Mouse (Mus musculus): ENCODE measurements around the gene 0610040J01Rik. TPM values are rescaled to one million over a fixed set of nuclear protein-coding genes. Genes with fewer than 3 reads are reported as not detected.

The 0610040J01Rik gene
- polyA plus RNA-seq, 1 experiment from 2014 or later, result 5.7 TPM

DNA sequence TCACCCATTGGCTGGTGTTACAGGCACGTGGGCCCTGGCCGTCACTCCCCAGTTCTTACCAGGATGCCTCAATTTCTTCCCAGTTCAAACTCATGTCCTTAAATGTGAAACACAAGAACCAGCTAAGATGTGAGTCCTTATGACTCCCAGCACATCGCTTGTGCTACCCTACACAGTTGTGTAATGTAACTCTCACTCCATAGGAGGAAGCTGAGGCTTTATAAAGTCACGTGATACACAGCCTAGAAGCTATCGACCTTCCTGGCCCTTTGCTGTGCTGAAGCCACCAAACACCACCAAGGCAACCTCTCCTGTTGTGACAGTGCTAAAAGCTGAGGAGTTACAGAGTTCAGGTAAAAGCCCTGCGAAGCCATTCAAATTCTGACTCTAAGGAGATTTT, 123.4 kb downstream of the 0610040J01Rik start:
- no peak overlapping the region for H3K27ac ChIP-seq (replicated peaks)
- no peak overlapping the region for H3K9ac ChIP-seq
- no peaks in the 10 kb centered on the region for H3K9me3 ChIP-seq (replicated peaks)
- peaks cover 11% of the 10 kb centered on the region; the same call in 1 of the 2 replicates for H3K36me3 ChIP-seq
- H3K27me3 ChIP-seq, result no peaks in the 10 kb centered on the region
- peaks cover 7% of the 10 kb centered on the region for H3K4me1 ChIP-seq
- H3K4me3 ChIP-seq (replicated peaks), result no peak overlapping the region
- 90% methylated on average over 6 of the region's 6 CpGs for WGBS
- no peak overlapping the region for H3K4me2 ChIP-seq (replicated peaks)
- no peak for ATAC-seq (ENCODE audit: insufficient number of reproducible peaks, low FRiP score, low TSS enrichment, low read depth)

DNA sequence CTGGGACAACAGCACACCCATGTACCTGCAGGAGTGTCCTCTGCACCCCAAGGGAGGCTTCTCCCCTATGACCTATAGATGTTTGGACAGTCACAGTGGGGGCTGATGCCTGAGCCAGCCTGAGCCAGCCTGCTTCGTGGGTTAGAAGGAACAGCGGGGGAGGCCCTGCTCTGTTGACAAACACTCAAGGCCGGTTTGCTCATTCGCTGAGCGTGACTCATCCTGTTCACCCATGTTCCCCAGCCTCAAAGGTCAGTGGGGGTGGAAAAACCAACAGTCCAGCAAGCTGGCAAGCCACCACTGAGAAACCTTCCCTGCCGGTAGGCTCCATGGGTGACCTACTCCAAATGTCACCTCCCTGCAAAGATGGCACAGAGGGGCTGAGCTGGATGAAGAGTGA, 124.6 kb downstream of the 0610040J01Rik start:
- H3K27ac ChIP-seq (replicated peaks), result no peak overlapping the region
- H3K4me1 ChIP-seq, result peaks cover 7% of the 10 kb centered on the region
- ATAC-seq (ENCODE audit: insufficient number of reproducible peaks, low FRiP score, low TSS enrichment, low read depth), result no peak
- peaks cover 11% of the 10 kb centered on the region; the same call in 1 of the 2 replicates for H3K36me3 ChIP-seq
- 70% methylated on average over 6 of the region's 6 CpGs for WGBS
- no peak overlapping the region for H3K4me2 ChIP-seq (replicated peaks)
- H3K27me3 ChIP-seq, result no peaks in the 10 kb centered on the region
- H3K4me3 ChIP-seq (replicated peaks), result no peak overlapping the region
- H3K9ac ChIP-seq, result no peak overlapping the region
- H3K9me3 ChIP-seq (replicated peaks), result no peaks in the 10 kb centered on the region

- H3K4me3 ChIP-seq (replicated peaks), result no peak overlapping the region
- H3K36me3 ChIP-seq, result peaks cover 11% of the 10 kb centered on the region; the same call in 1 of the 2 replicates
- ATAC-seq (ENCODE audit: insufficient number of reproducible peaks, low FRiP score, low TSS enrichment, low read depth), result no peak
- H3K27me3 ChIP-seq, result no peaks in the 10 kb centered on the region
- H3K4me1 ChIP-seq, result no peaks in the 10 kb centered on the region
- H3K27ac ChIP-seq (replicated peaks), result no peak overlapping the region
- WGBS, result 77% methylated on average over 4 of the region's 4 CpGs
- H3K4me2 ChIP-seq (replicated peaks), result no peak overlapping the region
- no peaks in the 10 kb centered on the region for H3K9me3 ChIP-seq (replicated peaks)
- H3K9ac ChIP-seq, result no peak overlapping the region
Observed at GRCm38 (mm10) chr5:63938575-63938974, 126.4 kb downstream of the 0610040J01Rik start.

DNA sequence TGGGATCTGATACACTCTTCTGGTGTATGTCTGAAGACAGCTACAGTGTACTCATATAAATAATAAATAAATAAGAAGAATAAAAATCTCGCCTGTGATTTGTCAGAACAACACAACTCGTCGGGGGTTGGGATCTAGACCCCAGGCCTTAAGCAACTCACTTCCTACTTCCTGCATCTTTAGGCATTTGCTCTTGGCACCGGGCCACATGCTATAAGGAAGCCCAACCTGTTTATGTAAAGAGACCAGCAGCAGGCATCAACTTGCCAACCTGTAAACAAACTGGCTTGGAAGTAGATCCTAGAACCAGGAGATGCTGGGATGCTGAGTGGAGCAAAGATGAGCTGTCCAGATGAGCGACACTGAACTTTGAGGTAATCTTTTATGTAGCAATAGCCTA, 129.7 kb downstream of the 0610040J01Rik start:
- no peaks in the 10 kb centered on the region for H3K4me1 ChIP-seq
- H3K9ac ChIP-seq, result no peak overlapping the region
- no peak overlapping the region for H3K27ac ChIP-seq (replicated peaks)
- 65% methylated on average over 5 of the region's 5 CpGs for WGBS
- H3K27me3 ChIP-seq, result no peaks in the 10 kb centered on the region
- ATAC-seq (ENCODE audit: insufficient number of reproducible peaks, low FRiP score, low TSS enrichment, low read depth), result no peak
- H3K4me2 ChIP-seq (replicated peaks), result no peak overlapping the region
- H3K9me3 ChIP-seq (replicated peaks), result no peaks in the 10 kb centered on the region
- no peaks in the 10 kb centered on the region for H3K36me3 ChIP-seq
- no peak overlapping the region for H3K4me3 ChIP-seq (replicated peaks)

- no peaks in the 10 kb centered on the region for H3K9me3 ChIP-seq (replicated peaks)
Observed at GRCm38 (mm10) chr5:63943291-63943690, 131.1 kb downstream of the 0610040J01Rik start.

GRCm38 (mm10) chr5:63947526-63947925, 135.4 kb downstream of the 0610040J01Rik start:
- 29% methylated on average over 8 of the region's 8 CpGs for WGBS

More at GRCm38 (mm10) chr5:63943291-63943690, 131.1 kb downstream of the 0610040J01Rik start:
- WGBS, result 75% methylated on average over 9 of the region's 9 CpGs
- no peaks in the 10 kb centered on the region for H3K4me1 ChIP-seq
- ATAC-seq (ENCODE audit: insufficient number of reproducible peaks, low FRiP score, low TSS enrichment, low read depth), result no peak
- no peak overlapping the region for H3K4me3 ChIP-seq (replicated peaks)
- H3K4me2 ChIP-seq (replicated peaks), result no peak overlapping the region
- H3K36me3 ChIP-seq, result no peaks in the 10 kb centered on the region
- no peaks in the 10 kb centered on the region for H3K27me3 ChIP-seq
- no peak overlapping the region for H3K27ac ChIP-seq (replicated peaks)
- H3K9ac ChIP-seq, result no peak overlapping the region

GRCm38 (mm10) chr5:63949195-63949594, 137.0 kb downstream of the 0610040J01Rik start:
- no peak overlapping the region for H3K9ac ChIP-seq
- H3K36me3 ChIP-seq, result no peaks in the 10 kb centered on the region
- WGBS, result 8% methylated on average over 3 of the region's 3 CpGs
- H3K27me3 ChIP-seq, result no peaks in the 10 kb centered on the region
- H3K4me2 ChIP-seq (replicated peaks), result no peak overlapping the region
- H3K9me3 ChIP-seq (replicated peaks), result no peaks in the 10 kb centered on the region
- no peak overlapping the region for H3K27ac ChIP-seq (replicated peaks)
- H3K4me3 ChIP-seq (replicated peaks), result no peak overlapping the region
- H3K4me1 ChIP-seq, result no peaks in the 10 kb centered on the region
- ATAC-seq (ENCODE audit: insufficient number of reproducible peaks, low FRiP score, low TSS enrichment, low read depth), result no peak

More at GRCm38 (mm10) chr5:63947526-63947925, 135.4 kb downstream of the 0610040J01Rik start:
- Histone ChIP-seq H3K9ac (no peak overlapping the region), H3K27ac (replicated peaks) (no peak overlapping the region), H3K4me1 (no peaks in the 10 kb centered on the region), H3K36me3 (no peaks in the 10 kb centered on the region), H3K9me3 (replicated peaks) (no peaks in the 10 kb centered on the region), H3K4me2 (replicated peaks) (no peak overlapping the region), H3K4me3 (replicated peaks) (no peak overlapping the region), H3K27me3 (no peaks in the 10 kb centered on the region)
- ATAC-seq (ENCODE audit: insufficient number of reproducible peaks, low FRiP score, low TSS enrichment, low read depth), result no peak

Other genes starting within 250 kb of the 0610040J01Rik start
- gene Nwd2, start 163.3 kb upstream of the 0610040J01Rik start, polyA plus RNA-seq (2015; fragmentation: Nextera tagmentation; extraction: Ambion mirVana), result 0.20 and 0.32 TPM in 2 replicates
- 26.6 and 30.1 TPM in 2 replicates for gene Rell1, start 156.5 kb downstream of the 0610040J01Rik start, polyA plus RNA-seq (2015; fragmentation: Nextera tagmentation; extraction: Ambion mirVana)

Data from embryonic facial prominence, embryonic 15.5 days (tissue).